Mouse (Mus musculus): Measurements from ENCODE around the gene Pparg.
A peak's percentile ranks its signal among the peaks of the same experiment; 100 is the strongest.

The Pparg gene

GRCm38 (mm10) chr6:115506425-115506824 is 145.7 kb downstream of the Pparg start:
- no peak for DNase-seq (ENCODE audit: low spot score)

DNA sequence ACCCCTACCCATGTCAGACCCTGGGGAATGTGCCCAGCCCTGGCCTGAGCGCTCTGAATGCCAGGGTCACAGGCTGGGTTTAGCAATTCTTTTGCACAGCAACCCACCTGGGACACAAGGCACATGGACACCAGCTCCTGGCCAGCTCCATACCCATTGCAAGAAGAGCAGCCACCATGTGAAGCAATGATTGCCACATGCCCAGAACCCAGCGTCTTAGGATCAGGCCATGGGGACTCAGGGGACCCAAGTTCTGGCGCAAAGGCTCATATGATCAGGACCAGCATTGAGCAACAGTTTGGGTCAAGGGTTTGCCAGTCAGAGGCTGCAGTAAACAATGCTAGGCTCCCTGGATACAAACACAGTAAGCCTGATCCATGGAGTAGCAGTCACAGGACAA is 150.7 kb downstream of the Pparg start:
- DNase-seq (ENCODE audit: low spot score): peak; percentile 43

DNA sequence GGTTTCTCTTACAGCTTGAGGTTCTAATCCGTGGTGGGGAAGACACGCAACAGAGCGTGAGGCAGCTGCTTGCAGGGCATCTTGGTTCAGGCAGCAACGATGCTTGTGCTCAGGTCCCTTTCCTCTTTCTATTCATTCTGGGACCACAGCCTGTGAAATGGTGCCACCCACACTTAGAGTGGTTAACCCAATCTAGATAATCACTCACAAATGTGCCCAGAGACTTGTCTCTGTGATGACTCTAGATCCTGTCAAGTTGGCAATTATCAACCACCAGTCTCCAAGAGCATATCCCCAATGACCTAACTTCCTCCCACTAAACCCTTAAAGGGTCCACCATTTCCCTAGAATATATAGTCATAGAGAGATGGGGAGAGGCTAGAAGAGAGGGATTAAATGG is 152.5 kb downstream of the Pparg start:
- no peak for DNase-seq (ENCODE audit: low spot score)

- no peak for DNase-seq (ENCODE audit: low spot score)
These were observed 157.2 kb downstream of the Pparg start for GRCm38 (mm10) chr6:115517904-115518303.

GRCm38 (mm10) chr6:115518352-115518751 is 157.6 kb downstream of the Pparg start:
- no peak for DNase-seq (ENCODE audit: low spot score)

DNA sequence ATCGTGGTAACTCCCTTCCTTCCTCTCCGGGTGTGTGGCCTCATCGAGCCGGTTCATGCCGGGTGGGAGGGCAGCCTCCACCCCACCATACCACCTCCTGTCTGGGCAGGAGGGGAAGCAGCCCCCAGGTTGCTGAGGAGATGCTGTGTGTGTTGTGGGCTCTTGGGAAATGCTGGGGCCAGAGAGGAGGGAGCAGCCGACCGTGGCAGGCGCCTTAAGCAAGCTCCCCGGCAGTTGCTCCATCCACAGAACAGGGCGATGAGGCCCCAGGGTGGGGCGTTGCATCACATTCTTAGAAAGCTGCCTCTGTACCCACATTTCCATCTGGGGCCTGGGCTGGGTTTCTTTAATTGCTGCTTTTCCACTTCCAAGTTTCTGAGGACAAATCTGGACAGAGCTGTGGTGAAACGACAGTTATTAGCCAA is 158.5 kb downstream of the Pparg start:
- peak; percentile 60 for DNase-seq (ENCODE audit: low spot score)

GRCm38 (mm10) chr6:115521923-115522322 is 161.2 kb downstream of the Pparg start:
- no peak for DNase-seq (ENCODE audit: low spot score)

- no peak for DNase-seq (ENCODE audit: low spot score)
These were observed 162.0 kb downstream of the Pparg start for GRCm38 (mm10) chr6:115522691-115523146.

- DNase-seq (ENCODE audit: low spot score): peak; percentile 45
These were observed 162.4 kb downstream of the Pparg start for GRCm38 (mm10) chr6:115523201-115523600.

GRCm38 (mm10) chr6:115524449-115524990 is 163.8 kb downstream of the Pparg start:
- no peak for DNase-seq (ENCODE audit: low spot score)

GRCm38 (mm10) chr6:115527418-115527817 is 166.7 kb downstream of the Pparg start:
- no peak for DNase-seq (ENCODE audit: low spot score)

GRCm38 (mm10) chr6:115528372-115528771 is 167.6 kb downstream of the Pparg start:
- no peak for DNase-seq (ENCODE audit: low spot score)

- DNase-seq (ENCODE audit: low spot score): no peak
These were observed 173.9 kb downstream of the Pparg start for GRCm38 (mm10) chr6:115534617-115535016.

- no peak for DNase-seq (ENCODE audit: low spot score)
These were observed 175.4 kb downstream of the Pparg start for GRCm38 (mm10) chr6:115536169-115536568.

DNA sequence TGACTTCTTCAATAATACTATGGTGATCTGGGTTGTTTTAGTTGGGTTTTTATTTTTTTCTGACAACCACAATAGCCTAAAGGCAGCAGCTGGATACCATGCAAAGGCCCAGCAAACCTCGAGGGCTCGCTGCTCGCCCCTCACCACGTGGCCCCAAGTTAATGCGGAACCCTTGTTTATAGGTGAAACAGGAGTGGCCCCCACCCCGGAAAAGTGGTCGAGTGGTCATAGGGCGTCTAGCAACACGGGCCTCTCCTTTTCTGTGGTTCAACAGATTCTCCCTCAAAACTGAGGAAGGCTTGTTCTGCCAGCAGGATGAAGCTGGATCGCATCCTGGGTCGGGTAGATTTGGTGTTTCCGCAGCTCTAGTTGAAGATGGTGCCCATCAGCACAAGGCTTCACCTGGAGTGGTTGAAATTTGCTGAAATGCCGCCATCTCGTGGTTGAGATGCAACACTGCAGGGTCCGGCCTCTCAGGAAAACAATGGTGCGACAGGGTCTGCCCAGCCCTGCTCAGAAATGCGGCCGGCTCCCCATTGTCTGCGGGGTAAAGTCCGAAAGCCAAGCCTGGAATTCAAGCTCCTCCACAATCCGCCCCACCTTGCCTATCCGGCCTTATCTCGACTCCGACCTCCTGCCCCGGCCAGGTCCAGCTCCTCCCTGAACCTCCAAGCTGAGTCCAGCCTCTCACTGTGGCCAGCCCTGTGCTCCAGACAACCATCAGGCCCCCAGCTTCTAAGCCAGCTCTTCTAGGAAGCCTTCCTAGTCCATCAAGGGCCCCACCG is 178.1 kb downstream of the Pparg start:
- DNase-seq (ENCODE audit: low spot score): peak; percentile 80
